Mouse (Mus musculus): ENCODE results near the gene U2af2.

DNA sequence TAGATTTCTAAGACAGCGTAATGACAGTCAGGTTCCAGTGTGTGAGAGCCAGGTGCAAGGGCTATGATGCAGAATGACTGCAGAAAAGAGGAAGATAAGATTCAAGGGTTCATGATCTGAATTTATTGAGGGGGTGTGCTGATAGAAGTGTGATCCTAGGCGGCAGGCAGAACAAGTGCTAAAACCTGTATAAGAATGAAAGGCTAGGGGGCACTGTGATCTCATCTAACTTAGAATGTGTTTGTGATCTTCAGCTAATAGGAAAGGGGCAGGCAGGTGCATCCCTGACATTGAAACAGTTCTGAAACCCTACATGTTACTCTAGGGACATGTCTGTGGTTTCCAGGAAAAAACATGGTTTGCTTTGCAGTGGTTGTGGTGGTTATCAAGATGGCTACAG is 15.8 kb upstream of the U2af2 start:
- TF ChIP-seq POLR2A (IDR thresholded peaks at IDR 0.05; ENCODE audit: insufficient read length, low read depth) (no peak), TCF3 (IDR thresholded peaks at IDR 0.05; ENCODE audit: insufficient read length, low read depth) (no peak), TCF12 (IDR thresholded peaks at IDR 0.05; ENCODE audit: insufficient read depth, poor library complexity, severe bottlenecking) (no peak), MYOD1 (IDR thresholded peaks at IDR 0.05; ENCODE audit: control insufficient read depth in 1 of 3, insufficient read length in 2 of 3, low read depth in 2 of 3) (no peak)
